Mouse (Mus musculus) adrenal gland, postnatal 25 days (tissue): ENCODE results near the gene Gm9611. TPM values are rescaled to one million over a fixed set of nuclear protein-coding genes. Genes with fewer than 3 reads are reported as not detected.
"Not testable (repeated sequence)": the region's sequence is repeated elsewhere in the genome, so short reads cannot be mapped to it uniquely, and the experiment has no call there.

ENCODE experiments used
- DNase-seq: peaks from one replicate; pipeline ENCODE4 v3.0.0; 2021; ENCODE audit warnings: mixed read lengths
- long read RNA-seq: library from polyadenylated mRNA; stranded (forward); transcript quantifications from one replicate; pipeline ENCODE4 v2.0.0, GENCODE M21; 2021
- microRNA-seq, 2 experiments: library from miRNA; unstranded; fragments of <30 nt; microRNA quantifications; one replicate each; pipeline ENCODE4 v1.2.0; 2021
- total RNA-seq: library from RNA; stranded (reverse); gene quantifications from 2 replicates; pipeline ENCODE4 v1.2.3, GENCODE M21; 2021

Gene Gm9611
- not detected in 2 replicates for total RNA-seq
- long read RNA-seq = 0 reads

DNA sequence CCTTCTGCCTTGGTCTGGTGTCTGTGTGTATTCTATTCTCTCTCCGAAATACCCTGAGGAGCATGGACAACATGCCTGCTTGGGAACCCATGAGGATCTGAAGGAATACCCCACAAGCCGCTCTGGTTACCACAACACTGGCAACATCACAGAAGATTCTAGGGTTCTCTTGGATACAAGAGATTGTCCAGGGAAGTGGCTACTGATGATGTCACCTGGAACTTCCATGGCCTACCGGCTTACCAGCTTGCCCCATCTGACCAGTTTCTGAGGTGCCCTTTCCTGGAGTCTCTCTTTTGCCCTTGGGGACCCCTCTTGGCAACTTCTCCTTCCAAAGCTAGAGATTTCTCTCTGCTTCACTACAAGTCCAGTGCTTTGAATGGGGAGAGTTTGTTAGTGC lies at the start of gene Gm9611:
Gm9611 (minus strand) TSS at position 101 of the 400 bp plus-strand sequence.
- not testable (repeated sequence) for DNase-seq

DNA sequence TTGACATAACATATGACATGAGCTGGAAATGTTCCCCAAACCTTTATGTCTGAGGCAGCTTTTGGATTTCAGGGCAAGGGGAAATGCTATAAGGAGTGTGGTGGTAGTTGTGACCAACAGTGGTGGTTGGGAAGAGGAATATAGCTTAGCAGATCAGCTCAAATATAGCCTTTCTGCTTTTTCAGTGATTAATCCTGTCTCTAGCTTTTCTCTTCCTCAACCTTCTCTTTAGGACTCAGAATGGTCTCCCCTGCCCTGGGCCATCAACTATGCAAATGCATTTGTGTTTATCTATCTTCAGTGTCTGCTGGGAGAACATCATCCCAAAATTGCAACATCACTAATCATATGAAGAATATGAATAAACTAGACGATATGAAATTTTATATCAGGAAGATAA lies 12.8 kb upstream of the Gm9611 start, which contains the start of gene Gm7995:
Gm7995 (plus strand) TSS at position 301 of the 400 bp plus-strand sequence.
- not testable (repeated sequence) for DNase-seq

DNA sequence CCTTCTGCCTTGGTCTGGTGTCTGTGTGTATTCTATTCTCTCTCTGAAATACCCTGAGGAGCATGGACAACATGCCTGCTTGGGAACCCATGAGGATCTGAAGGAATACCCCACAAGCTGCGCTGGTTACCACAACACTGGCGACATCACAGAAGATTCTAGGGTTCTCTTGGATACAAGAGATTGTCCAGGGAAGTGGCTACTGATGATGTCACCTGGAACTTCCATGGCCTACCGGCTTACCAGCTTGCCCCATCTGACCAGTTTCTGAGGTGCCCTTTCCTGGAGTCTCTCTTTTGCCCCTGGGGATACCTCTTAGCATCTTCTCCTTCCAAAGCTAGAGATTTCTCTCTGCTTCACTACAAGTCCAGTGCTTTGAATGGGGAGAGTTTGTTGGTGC lies 37.2 kb downstream of the Gm9611 start, which contains the start of gene Gm17026:
Gm17026 (minus strand) TSS at position 101 of the 400 bp plus-strand sequence.
- DNase-seq = not testable (repeated sequence)

Small RNA genes within 50 kb of the gene (microRNA-seq; reads per million reads assigned to microRNA genes)
- 0 reads per million in 2 experiments for gene Gm25208
- gene Gm25892 = 0 reads per million in 2 experiments

Other genes starting within 250 kb of the Gm9611 start
- not detected in 2 replicates for gene Gm7951, start 180.0 kb downstream of the Gm9611 start, total RNA-seq
- gene Gm17027, start 134.7 kb downstream of the Gm9611 start, total RNA-seq = not detected in 2 replicates
- gene Gm3573, start 106.6 kb downstream of the Gm9611 start, total RNA-seq = not detected in 2 replicates
- not detected in 2 replicates for gene Gm17026, start 37.3 kb downstream of the Gm9611 start, total RNA-seq
- not detected in 2 replicates for gene Gm7995, start 12.9 kb upstream of the Gm9611 start, total RNA-seq
- not detected in 2 replicates for gene Gm8005, start 142.3 kb upstream of the Gm9611 start, total RNA-seq
- gene Gm8011, start 166.5 kb upstream of the Gm9611 start, total RNA-seq = not detected in 2 replicates
- gene Gm8020, start 205.0 kb upstream of the Gm9611 start, total RNA-seq = not detected in 2 replicates
- gene Gm8024, start 226.9 kb upstream of the Gm9611 start, total RNA-seq = not detected in 2 replicates